Mouse (Mus musculus) left cerebral cortex, adult 8-10 months (tissue): ENCODE measurements around the gene 2310039H08Rik. TPM values are rescaled to one million over a fixed set of nuclear protein-coding genes. Genes with fewer than 3 reads are reported as not detected.

Experiments used
- DNase-seq, 2 experiments: peaks; one replicate each; pipeline ENCODE4 v3.0.0; 2022; ENCODE audit warnings: low spot score in 2 of 2
- total RNA-seq, 4 experiments: library from RNA; stranded (reverse); gene quantifications; 2 replicates each; pipeline ENCODE4 v1.2.4; 2022

The 2310039H08Rik gene
- total RNA-seq, 4 experiments from 2014 or later = 6.4 to 6.9 (median 6.7) TPM

GRCm38 (mm10) chr17:46808376-46808775 lies 35.9 kb downstream of the 2310039H08Rik start:
- no peak for DNase-seq

- DNase-seq = no peak
These were observed 36.8 kb downstream of the 2310039H08Rik start for GRCm38 (mm10) chr17:46809131-46809830.

GRCm38 (mm10) chr17:46810672-46811071 lies 38.2 kb downstream of the 2310039H08Rik start:
- DNase-seq = no peak

- no peak for DNase-seq
These were observed 40.0 kb downstream of the 2310039H08Rik start for GRCm38 (mm10) chr17:46812442-46812841.

GRCm38 (mm10) chr17:46813637-46814036 lies 41.2 kb downstream of the 2310039H08Rik start:
- no peak for DNase-seq

GRCm38 (mm10) chr17:46814497-46814896 lies 42.1 kb downstream of the 2310039H08Rik start:
- no peak for DNase-seq

- no peak for DNase-seq
These were observed 43.9 kb downstream of the 2310039H08Rik start for GRCm38 (mm10) chr17:46816306-46816705.

- DNase-seq = no peak
These were observed 45.3 kb downstream of the 2310039H08Rik start for GRCm38 (mm10) chr17:46817734-46818158.

GRCm38 (mm10) chr17:46820628-46821027 lies 48.2 kb downstream of the 2310039H08Rik start:
- no peak for DNase-seq

Other genes with a start within 250 kb of the 2310039H08Rik start
- 10 to 100 TPM; 62.1 to 68.2 (median 66.4) TPM for gene Cul9, start 226.2 kb upstream of the 2310039H08Rik start, total RNA-seq
- gene Srf, start 216.5 kb upstream of the 2310039H08Rik start, total RNA-seq = 10 to 100 TPM; 57.3 to 61.0 (median 60.6) TPM
- gene Ptk7, start 143.1 kb upstream of the 2310039H08Rik start, total RNA-seq = 10 to 100 TPM; 11.2 to 12.9 (median 11.8) TPM
- gene Klc4, start 126.6 kb upstream of the 2310039H08Rik start, total RNA-seq = 10 to 100 TPM; 20.8 to 23.4 (median 22.5) TPM
- 10 to 100 TPM; 54.2 to 66.0 (median 59.1) TPM for gene Mrpl2, start 126.4 kb upstream of the 2310039H08Rik start, total RNA-seq
- 10 to 100 TPM; 28.0 to 33.6 (median 32.5) TPM for gene Cul7, start 122.3 kb upstream of the 2310039H08Rik start, total RNA-seq
- gene Rrp36, start 98.3 kb upstream of the 2310039H08Rik start, total RNA-seq = 10 to 100 TPM; 16.6 to 19.3 (median 17.9) TPM
- gene Mea1, start 93.8 kb upstream of the 2310039H08Rik start, total RNA-seq = 100 to 1,000 TPM; 108 to 117 (median 113) TPM
- 100 to 1,000 TPM; 175 to 193 (median 189) TPM for gene Klhdc3, start 91.7 kb upstream of the 2310039H08Rik start, total RNA-seq
- 10 to 100 TPM; 90.0 to 95.9 (median 92.0) TPM for gene Ppp2r5d, start 67.5 kb upstream of the 2310039H08Rik start, total RNA-seq
- 10 to 100 TPM; 43.0 to 46.5 (median 45.4) TPM for gene Pex6, start 61.2 kb upstream of the 2310039H08Rik start, total RNA-seq
- gene Gnmt, start 43.5 kb upstream of the 2310039H08Rik start, total RNA-seq = under 1 TPM in 3 of 4 experiments, not detected in 1; 0.43 to 0.74 (median 0.63) TPM
- 10 to 100 TPM; 66.8 to 75.9 (median 71.0) TPM for gene Cnpy3, start 20.4 kb upstream of the 2310039H08Rik start, total RNA-seq
- under 1 TPM in 2 of 4 experiments, not detected in 2; 0.28 to 0.46 TPM for gene Ptcra, start 8.9 kb upstream of the 2310039H08Rik start, total RNA-seq
- gene Rpl7l1, start 10.0 kb downstream of the 2310039H08Rik start, total RNA-seq = 10 to 100 TPM; 39.0 to 54.3 (median 41.4) TPM
- gene Bicral, start 85.8 kb downstream of the 2310039H08Rik start, total RNA-seq = 10 to 100 TPM; 54.4 to 63.1 (median 59.4) TPM
- 10 to 100 TPM; 26.1 to 38.4 (median 32.5) TPM for gene Tbcc, start 118.0 kb downstream of the 2310039H08Rik start, total RNA-seq
- gene Prph2, start 137.8 kb downstream of the 2310039H08Rik start, total RNA-seq = under 1 TPM in 1 of 4 experiments, not detected in 3; 0.13 TPM
- 10 to 100 TPM; 52.1 to 58.3 (median 57.0) TPM for gene Ubr2, start 237.9 kb downstream of the 2310039H08Rik start, total RNA-seq